Mouse (Mus musculus) heart, embryonic 10.5 days (tissue): ENCODE data around the gene Ifne. TPM values are rescaled to one million over a fixed set of nuclear protein-coding genes. Genes with fewer than 3 reads are reported as not detected.

Source experiments
- DNase-seq: peaks from one replicate; pipeline ENCODE4 v3.0.0-alpha.2; 2017; ENCODE audit warnings: low spot score
- H3K27ac ChIP-seq: fragments of 300-500 bp; sonication (generic); 2 replicates; pipeline ENCODE4 v1.5.1; 2016; ENCODE audit warnings: mild to moderate bottlenecking
- H3K27me3 ChIP-seq: fragments of 300-500 bp; sonication (generic); 2 replicates; pipeline ENCODE4 v1.6.1; 2016; ENCODE audit warnings: mild to moderate bottlenecking; ENCODE audit not compliant: poor library complexity, insufficient read depth, severe bottlenecking
- H3K36me3 ChIP-seq: fragments of 300-500 bp; sonication (generic); 2 replicates; pipeline ENCODE4 v1.6.1; 2016; ENCODE audit warnings: mild to moderate bottlenecking, moderate library complexity
- H3K4me1 ChIP-seq: fragments of 300-500 bp; sonication (generic); 2 replicates; pipeline ENCODE4 v1.6.1; 2016; ENCODE audit warnings: mild to moderate bottlenecking
- H3K4me3 ChIP-seq: fragments of 300-500 bp; sonication (generic); 2 replicates; pipeline ENCODE4 v1.5.1; 2016; ENCODE audit warnings: mild to moderate bottlenecking, moderate library complexity
- H3K9me3 ChIP-seq: fragments of 300-500 bp; sonication (generic); 2 replicates; pipeline ENCODE4 v1.6.1; 2016; ENCODE audit warnings: mild to moderate bottlenecking, moderate library complexity
- WGBS: fragments of 180-500 bp; shearing (Covaris S2); methylation state at CpG from one replicate; pipeline ENCODE4 v1.1.7; 2016; 5-methylcytosine and 5-hydroxymethylcytosine counted together
- polyA plus RNA-seq: library from polyadenylated mRNA; unstranded; fragments of >200 nt; fragmentation: Nextera tagmentation; extraction: Ambion mirVana; gene quantifications from 2 replicates; pipeline ENCODE4 v1.2.1, GENCODE M21; 2016

The Ifne gene
- polyA plus RNA-seq, 1 experiment from 2014 or later = not detected

DNA sequence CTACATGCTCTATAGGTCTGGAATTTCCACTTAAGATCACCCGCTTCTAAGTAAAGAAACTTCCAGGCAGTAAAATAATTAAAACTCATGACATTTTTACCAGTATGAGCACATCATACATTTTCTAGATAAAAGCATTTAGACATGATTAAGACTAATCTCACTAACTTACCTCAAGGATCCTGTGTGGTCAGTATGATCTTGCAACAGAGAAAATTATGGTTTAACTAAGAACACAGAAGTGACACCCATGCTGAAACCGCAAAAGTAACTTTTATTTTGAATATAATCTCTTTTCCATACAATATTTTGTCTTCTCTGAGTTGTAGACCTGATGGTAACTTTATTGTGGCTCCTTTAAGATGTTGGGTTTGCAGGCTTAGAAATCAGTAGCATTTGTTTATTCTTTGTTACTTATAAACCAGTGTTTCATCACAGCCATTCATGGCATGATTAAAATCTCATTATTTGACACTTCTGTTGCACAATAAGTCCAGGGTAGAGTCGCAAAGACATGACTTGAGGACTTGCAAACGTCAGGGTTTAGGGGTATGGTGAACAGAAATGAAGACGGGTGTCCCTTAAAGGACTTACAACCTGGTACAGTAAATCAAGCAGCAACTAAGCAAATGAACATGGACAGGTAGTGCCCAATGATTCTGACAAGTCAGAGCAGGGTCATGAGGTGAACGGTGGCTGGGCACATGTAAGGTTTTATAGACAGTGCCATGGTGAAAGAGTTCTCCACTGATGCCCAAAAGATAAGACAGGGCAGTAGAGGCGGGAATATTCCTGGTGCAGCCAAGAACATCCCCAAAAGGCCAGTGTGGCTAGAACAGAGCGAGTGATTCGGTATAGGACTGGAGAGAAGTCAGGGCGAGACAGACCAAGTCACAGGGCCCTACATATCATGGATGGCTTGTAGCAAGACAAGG is 29.9 kb upstream of the Ifne start:
- Histone ChIP-seq H3K4me1 (no peaks in the 10 kb centered on the region), H3K9me3 (no peaks in the 10 kb centered on the region), H3K4me3 (no peak overlapping the region), H3K27me3 (no peaks in the 10 kb centered on the region), H3K27ac (no peak overlapping the region), H3K36me3 (no peaks in the 10 kb centered on the region)
- WGBS = 82% methylated on average over 10 of the region's 10 CpGs
- no peak for DNase-seq

DNA sequence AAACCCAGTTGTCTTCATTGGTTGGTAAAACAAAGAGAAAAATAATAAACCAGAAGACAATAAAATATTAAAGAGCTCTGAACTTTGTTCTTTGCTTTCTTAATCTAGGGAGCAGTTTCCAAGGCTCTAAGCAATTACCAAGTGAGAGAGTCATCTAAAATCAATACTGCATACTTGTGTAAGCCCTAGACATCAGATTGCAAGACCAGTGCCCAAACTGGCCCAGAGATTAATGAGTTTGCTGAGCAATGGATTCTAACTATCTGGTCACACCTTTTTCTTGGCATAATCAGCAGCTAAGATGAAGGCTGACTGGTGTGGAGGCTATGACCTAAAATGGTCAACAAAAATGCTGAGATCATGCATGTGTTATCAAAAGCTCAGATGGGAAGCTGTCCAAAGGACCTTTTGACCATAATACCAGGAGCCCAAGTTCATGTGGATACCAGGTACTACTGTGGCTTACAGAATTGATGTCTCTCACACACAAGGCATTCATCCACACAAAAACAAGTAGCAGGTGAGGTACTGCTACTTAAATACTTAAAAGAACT is 13.3 kb upstream of the Ifne start:
- H3K4me1 ChIP-seq = no peaks in the 10 kb centered on the region
- no peak for DNase-seq
- H3K27ac ChIP-seq = no peak overlapping the region
- no peaks in the 10 kb centered on the region for H3K27me3 ChIP-seq
- no peaks in the 10 kb centered on the region for H3K9me3 ChIP-seq
- no peak overlapping the region for H3K4me3 ChIP-seq
- H3K36me3 ChIP-seq = no peaks in the 10 kb centered on the region

DNA sequence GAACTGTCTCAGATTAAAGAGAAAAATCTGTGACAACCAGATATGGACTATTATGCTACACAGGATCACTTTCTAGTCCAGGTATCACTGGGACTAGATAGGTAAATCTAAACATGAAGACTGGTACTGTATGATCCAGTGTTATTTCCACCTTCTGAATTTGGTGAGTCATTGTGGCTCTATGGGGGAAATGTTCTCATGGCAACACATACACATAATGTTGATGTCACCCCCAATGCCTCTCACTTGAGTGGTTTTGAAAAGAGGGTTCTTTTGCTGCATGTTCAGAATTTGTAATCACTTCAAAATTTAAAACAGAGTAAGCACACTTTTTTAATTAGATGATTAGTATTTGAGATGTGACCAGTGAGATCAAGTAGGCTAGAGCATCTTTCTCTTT is 8.2 kb upstream of the Ifne start:
- no peaks in the 10 kb centered on the region for H3K4me1 ChIP-seq
- no peak for DNase-seq
- H3K4me3 ChIP-seq = no peak overlapping the region
- H3K9me3 ChIP-seq = no peaks in the 10 kb centered on the region
- H3K36me3 ChIP-seq = no peaks in the 10 kb centered on the region
- H3K27me3 ChIP-seq = no peaks in the 10 kb centered on the region
- H3K27ac ChIP-seq = no peak overlapping the region

DNA sequence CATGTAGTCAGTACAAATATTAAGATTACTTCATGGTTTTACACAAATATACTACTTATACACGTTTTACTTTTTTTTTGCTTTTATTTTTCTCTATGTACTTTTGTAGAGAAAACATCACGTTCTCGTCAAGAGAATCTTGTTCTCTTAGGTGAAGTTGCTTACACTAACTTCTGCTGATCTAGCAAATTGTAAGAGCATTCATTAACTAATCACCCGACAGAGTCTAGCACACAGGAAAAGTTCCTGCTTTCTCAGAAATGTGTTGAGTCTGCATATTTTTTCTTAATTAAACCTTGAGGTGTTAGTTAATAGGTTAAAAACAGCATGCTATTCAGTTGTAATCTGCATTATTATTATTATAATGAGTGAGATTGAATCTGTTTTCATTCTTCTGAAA is 1.2 kb downstream of the Ifne start:
- H3K4me1 ChIP-seq = no peaks in the 10 kb centered on the region
- H3K27me3 ChIP-seq = no peaks in the 10 kb centered on the region
- no peaks in the 10 kb centered on the region for H3K36me3 ChIP-seq
- H3K4me3 ChIP-seq = no peak overlapping the region
- H3K9me3 ChIP-seq = no peaks in the 10 kb centered on the region
- WGBS = 77% methylated on average over 4 of the region's 4 CpGs
- no peak for DNase-seq
- H3K27ac ChIP-seq = no peak overlapping the region

DNA sequence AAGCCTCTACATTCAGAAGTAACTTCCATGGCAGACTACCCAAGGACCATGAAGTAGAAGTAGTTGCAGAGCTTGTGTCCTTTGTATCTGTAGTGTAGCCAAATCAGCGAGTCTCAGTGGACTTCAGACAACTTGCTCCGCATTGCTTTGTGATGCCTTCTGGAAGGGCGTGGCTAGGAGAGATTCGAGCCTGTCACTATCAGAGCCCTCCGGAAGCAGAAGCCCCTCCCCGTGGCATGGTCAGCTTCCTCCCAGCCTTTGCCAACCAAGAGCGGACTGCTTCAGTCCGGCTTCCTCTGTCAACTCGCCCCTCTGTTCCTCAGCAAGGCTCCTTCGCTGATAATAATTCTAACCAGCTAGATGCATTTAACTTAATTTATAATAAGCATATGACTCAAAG is 1.8 kb downstream of the Ifne start:
- 33% methylated on average over 10 of the region's 10 CpGs for WGBS

DNA sequence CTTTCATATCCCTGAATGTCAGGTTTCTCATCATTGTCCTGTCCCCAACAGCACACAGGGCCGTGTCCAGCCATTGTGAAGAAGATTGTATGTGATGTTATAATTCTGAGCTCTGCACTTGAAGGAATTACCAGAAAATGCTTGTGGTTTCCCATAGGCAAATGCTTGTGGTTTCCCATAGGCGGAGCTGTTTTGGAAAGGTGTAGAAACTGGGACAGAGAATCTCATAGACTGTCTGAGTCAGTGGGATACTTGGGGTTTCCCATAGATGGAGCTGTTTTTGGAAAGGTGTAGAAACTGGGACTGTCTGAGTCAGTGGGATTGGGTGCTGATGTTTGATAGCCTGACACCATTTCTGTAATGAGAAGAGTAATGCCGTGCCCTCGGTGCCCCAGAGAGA is 3.5 kb downstream of the Ifne start:
- WGBS = 81% methylated on average over 4 of the region's 4 CpGs
- Histone ChIP-seq H3K27ac (no peak overlapping the region), H3K36me3 (no peaks in the 10 kb centered on the region), H3K27me3 (no peaks in the 10 kb centered on the region), H3K4me1 (no peaks in the 10 kb centered on the region), H3K4me3 (no peak overlapping the region), H3K9me3 (no peaks in the 10 kb centered on the region)
- DNase-seq = no peak

More for the DNA sequence above, 1.8 kb downstream of the Ifne start:
- no peak overlapping the region for H3K27ac ChIP-seq
- H3K4me3 ChIP-seq = no peak overlapping the region
- H3K27me3 ChIP-seq = no peaks in the 10 kb centered on the region
- no peak for DNase-seq
- H3K9me3 ChIP-seq = no peaks in the 10 kb centered on the region
- H3K4me1 ChIP-seq = no peaks in the 10 kb centered on the region
- H3K36me3 ChIP-seq = no peaks in the 10 kb centered on the region

DNA sequence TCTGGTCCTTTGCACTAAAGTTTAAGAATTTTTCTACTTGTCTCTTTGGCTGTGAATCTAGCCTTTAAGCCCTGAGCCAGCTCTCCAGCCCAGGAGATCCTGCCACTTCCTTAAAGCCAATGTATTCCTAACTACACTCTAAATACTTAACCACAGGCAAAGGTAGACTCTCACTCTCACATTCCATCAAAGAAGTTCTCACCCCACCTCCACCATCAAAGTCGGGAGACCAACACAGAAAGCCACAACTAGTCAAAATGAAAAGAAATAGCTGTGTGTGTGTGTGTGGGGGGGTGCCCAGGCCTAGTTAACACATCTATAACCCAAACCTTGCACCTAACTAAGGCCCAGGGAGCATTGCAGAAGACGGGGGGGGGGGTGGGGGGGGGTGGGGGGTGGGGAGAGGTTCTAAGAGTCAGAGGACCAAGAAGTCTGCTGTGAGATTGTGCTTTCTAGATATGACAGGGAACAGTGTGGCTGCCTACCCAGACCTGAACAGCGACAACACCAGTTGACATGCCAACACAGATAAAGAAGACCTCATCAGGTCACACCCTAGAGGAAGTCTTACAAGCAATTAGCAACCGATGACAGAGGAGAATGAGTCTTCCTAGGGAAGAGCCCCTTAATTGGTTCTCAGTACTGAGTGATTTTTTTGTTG is 4.4 kb downstream of the Ifne start:
- Histone ChIP-seq H3K4me3 (no peak overlapping the region), H3K27ac (no peak overlapping the region), H3K27me3 (no peaks in the 10 kb centered on the region), H3K9me3 (no peaks in the 10 kb centered on the region), H3K4me1 (no peaks in the 10 kb centered on the region), H3K36me3 (no peaks in the 10 kb centered on the region)
- DNase-seq = no peak
- WGBS = 30% methylated on average over 4 of the region's 4 CpGs

DNA sequence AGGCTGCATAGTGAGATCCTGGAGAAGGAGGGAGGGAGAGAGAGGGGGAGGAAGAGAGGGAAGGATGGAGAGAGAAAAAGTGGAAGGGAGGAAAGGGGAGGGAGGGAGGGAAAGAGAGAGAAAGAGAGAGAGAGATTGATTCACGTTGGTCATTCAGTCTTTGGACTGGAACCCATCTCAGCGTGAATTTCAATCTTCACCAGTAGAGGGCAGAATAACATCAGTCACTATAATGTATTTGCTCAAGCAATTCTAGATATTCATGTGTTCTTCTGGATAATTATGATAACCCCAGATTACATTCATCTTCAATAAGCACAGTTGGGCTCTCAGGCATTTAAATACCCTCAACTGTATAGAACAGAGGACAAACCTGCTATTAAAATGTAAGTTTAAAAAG is 7.3 kb downstream of the Ifne start:
- H3K27me3 ChIP-seq = no peaks in the 10 kb centered on the region
- H3K4me1 ChIP-seq = peaks cover 8% of the 10 kb centered on the region
- DNase-seq = no peak
- 0% methylated on average over 2 of the region's 2 CpGs for WGBS
- no peaks in the 10 kb centered on the region for H3K36me3 ChIP-seq
- no peak overlapping the region for H3K27ac ChIP-seq
- H3K9me3 ChIP-seq = no peaks in the 10 kb centered on the region
- H3K4me3 ChIP-seq = no peak overlapping the region

DNA sequence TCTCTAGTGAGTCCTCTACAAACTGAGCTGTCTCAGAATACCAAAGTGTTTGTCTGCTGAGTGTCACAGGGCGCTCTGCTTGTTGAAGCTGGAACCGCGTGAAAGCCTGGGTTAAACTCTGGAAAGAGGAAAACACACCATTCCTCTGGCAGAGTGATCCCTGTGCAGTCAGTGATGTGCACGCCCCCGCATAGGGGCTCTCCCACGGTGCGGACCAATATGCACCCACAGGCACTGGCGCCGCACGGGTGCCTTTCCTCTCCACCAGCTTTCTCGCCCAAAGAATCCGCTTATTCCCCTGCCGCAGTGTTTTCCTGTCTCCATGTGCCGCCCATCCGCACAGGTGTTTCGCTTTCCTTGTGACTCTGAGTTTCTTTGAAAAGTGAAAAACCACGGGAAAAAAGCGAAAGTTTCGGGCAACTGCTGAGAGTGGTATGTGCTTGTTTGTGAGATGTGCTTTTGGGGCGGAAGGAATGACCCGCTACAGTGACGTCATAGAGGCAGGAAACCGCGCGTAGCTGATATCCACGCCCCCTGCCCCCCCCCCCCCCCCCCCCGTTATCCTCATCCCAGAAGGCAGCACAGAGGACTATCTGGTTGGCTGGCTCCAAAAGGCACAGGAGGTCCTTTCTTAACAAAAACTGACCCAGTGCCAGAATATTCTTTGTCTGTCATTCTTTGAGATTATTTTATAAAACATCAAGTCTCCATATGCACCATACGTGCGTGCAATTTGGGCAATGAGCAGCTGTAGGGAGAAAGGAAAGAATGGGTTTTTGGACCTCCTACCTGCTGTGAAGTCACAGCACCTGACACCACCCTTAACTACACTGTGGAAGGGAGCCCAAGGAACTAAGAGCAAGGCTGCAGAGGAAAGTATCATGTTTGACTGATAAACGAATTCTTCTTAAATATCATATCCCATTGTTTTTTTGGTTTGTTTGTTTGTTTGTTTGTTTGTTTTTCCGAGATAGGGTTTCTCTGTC is 11.8 kb downstream of the Ifne start:
- Histone ChIP-seq H3K27me3 (peaks cover 23% of the 10 kb centered on the region; the same call in 1 of the 2 replicates), H3K4me1 (peaks cover 10% of the 10 kb centered on the region), H3K9me3 (no peaks in the 10 kb centered on the region), H3K4me3 (peak overlapping the region; percentile 75), H3K36me3 (no peaks in the 10 kb centered on the region), H3K27ac (peak overlapping the region; percentile 84)
- DNase-seq = peak; percentile 79
- 9% methylated on average over 31 of the region's 31 CpGs for WGBS

DNA sequence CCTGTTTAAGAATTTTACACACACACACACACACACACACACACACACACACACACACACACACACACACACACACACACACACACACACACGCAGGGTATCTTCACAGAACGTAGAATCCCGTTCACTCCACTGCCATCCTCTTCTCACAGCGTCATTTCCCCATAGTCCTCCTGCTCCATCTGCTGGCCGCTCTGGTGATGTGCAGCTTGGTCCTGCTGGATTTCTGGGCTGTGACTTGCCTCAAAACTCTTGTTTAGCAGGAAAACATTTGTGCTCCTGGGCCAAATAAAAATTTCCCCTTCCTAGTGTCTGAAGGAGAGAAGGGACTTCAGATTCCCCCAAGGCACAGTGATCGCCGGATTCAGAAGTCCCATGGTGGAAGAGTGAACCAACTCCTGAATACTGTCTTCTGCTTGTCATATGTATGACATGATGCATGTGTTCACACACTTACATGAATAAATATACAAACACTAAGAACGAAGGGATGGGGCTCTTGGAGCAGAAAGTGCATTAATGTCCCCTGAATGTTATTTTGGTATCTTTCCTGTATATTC is 12.6 kb downstream of the Ifne start:
- WGBS = 1% methylated on average over 8 of the region's 8 CpGs
- Histone ChIP-seq H3K36me3 (no peaks in the 10 kb centered on the region), H3K4me1 (peaks cover 14% of the 10 kb centered on the region), H3K4me3 (peak overlapping the region; percentile 75), H3K27ac (peak overlapping the region; percentile 84), H3K27me3 (peaks cover 30% of the 10 kb centered on the region), H3K9me3 (no peaks in the 10 kb centered on the region)
- peak; percentile 85 for DNase-seq

DNA sequence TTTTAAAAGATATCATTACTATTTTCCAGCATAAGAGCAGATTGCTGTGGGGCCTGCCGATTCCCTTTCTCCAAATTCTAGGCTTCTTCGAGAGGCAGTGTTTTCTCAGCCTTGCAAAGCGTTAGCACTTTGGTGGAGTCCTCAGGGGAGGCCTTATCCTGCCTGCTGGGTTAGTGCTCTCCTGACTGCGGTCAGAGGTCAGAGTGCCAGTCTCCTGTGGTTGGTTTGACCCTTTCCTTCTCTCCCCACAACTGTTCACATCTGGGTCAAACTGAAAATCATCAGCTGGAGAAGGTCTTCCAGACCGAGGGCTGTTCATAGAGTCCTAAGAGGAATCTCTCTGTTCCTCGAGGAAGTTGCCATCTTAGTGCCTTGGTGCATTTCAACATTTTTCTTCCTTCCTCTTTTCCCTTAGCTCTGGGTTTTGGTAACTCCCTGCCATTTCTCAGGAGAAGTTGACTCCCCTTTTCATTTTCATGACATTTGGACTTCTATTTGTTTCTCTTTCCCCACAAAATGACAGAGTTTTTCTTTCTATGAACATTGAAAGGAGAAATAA is 14.9 kb downstream of the Ifne start:
- no peak for DNase-seq
- Histone ChIP-seq H3K36me3 (no peaks in the 10 kb centered on the region), H3K4me1 (peaks cover 14% of the 10 kb centered on the region), H3K9me3 (no peaks in the 10 kb centered on the region), H3K27ac (no peak overlapping the region), H3K4me3 (no peak overlapping the region), H3K27me3 (peaks cover 32% of the 10 kb centered on the region)
- WGBS = 31% methylated on average over 6 of the region's 6 CpGs

DNA sequence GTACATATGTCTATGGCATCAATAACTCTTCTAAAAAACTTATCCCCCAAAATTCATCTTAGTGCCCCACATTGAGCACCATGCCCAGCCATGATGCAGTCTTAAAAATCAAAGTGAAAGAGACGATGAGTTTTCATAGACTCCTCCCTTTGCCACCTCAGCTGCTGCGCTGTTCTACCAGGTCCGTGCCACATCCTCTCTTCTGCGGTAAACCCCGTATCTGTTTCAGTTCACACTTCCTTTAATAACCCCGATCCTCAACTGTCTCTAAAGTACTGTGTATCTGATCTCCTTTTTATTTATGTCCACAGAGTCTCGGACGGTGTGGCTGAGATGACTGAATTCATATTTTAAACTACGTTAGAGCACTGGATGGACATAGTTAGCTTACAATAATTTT is 15.4 kb downstream of the Ifne start:
- Histone ChIP-seq H3K4me1 (peaks cover 14% of the 10 kb centered on the region), H3K36me3 (no peaks in the 10 kb centered on the region), H3K4me3 (no peak overlapping the region), H3K9me3 (no peaks in the 10 kb centered on the region), H3K27ac (no peak overlapping the region), H3K27me3 (peaks cover 32% of the 10 kb centered on the region)
- WGBS = 55% methylated on average over 9 of the region's 9 CpGs
- DNase-seq = no peak
